Mouse (Mus musculus) megakaryocyte, embryonic 14.5 days (primary cell): ENCODE data around the gene Gm38394.

Source experiments
- FLI1 ChIP-seq: IDR thresholded peaks from 2 replicates; pipeline ENCODE4 v1.6.1; 2012; ENCODE audit warnings: low read length, inconsistent platforms, mixed read lengths
- GATA1 ChIP-seq: IDR thresholded peaks from 3 replicates; pipeline ENCODE4 v1.6.1; 2012; ENCODE audit warnings: mixed read lengths, low read length, inconsistent platforms, borderline replicate concordance

- no peak for TF ChIP-seq GATA1
- TF ChIP-seq FLI1, result no peak
Measured at GRCm38 (mm10) chr1:133691046-133691445, 29.9 kb upstream of the Gm38394 start.
